Mouse (Mus musculus): ENCODE results near the gene Tmem190.

- TF ChIP-seq CTCF (IDR thresholded peaks at IDR 0.05; ENCODE audit: borderline replicate concordance, insufficient read depth, low read length) = no peak
- TF ChIP-seq POLR2A (IDR thresholded peaks at IDR 0.05; ENCODE audit: low read depth, low read length) = no peak
These were observed 43.6 kb upstream of the Tmem190 start for GRCm38 (mm10) chr7:4739041-4739543.
